Mouse (Mus musculus): Measurements from ENCODE around the gene Tmsb15a. TPM values are rescaled to one million over a fixed set of nuclear protein-coding genes. Genes with fewer than 3 reads are reported as not detected.

Gene Tmsb15a
- polyA plus RNA-seq, 1 experiment from 2014 or later, result not detected

DNA sequence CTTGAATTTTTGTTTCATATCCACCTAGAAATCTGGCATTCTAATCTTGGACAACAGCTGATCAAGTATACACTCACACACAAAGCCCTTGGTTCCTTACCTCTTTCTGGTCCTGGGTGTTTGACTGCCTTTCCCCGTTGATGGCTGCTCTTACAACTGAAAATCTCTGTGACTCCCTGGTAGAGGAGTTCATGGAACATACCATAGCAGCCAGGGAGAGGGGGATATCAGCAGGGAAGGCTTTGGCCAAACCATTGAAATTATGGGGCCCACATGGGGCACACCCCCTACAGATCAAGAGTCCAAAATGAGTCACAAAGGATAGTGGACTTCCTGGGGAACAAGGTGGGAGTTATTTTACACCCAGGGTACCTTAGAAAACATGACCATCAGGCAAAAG lies 31.4 kb downstream of the Tmsb15a start, which contains the start of gene Tcp11x2:
Gene Tcp11x2, minus strand, starts transcription at position 158 of the 400 bp plus-strand sequence.
- H3K4me3 ChIP-seq, result no peak within 1 kb of the TSS
- H3K27me3 ChIP-seq, result no peaks in the 10 kb centered on the region
- H3K9me3 ChIP-seq, result no peaks in the 10 kb centered on the region
- no peak within 1 kb of the TSS for H3K9ac ChIP-seq
- no peaks in the 10 kb centered on the region for H3K4me1 ChIP-seq
- H3K4me2 ChIP-seq (replicated peaks), result no peak within 1 kb of the TSS
- H3K27ac ChIP-seq, result no peak within 1 kb of the TSS
- no peak for ATAC-seq (ENCODE audit: insufficient number of reproducible peaks, insufficient read depth, low FRiP score, low TSS enrichment)
- 85% methylated on average over 1 of the region's 1 CpGs for WGBS
- no peaks in the 10 kb centered on the region for H3K36me3 ChIP-seq

DNA sequence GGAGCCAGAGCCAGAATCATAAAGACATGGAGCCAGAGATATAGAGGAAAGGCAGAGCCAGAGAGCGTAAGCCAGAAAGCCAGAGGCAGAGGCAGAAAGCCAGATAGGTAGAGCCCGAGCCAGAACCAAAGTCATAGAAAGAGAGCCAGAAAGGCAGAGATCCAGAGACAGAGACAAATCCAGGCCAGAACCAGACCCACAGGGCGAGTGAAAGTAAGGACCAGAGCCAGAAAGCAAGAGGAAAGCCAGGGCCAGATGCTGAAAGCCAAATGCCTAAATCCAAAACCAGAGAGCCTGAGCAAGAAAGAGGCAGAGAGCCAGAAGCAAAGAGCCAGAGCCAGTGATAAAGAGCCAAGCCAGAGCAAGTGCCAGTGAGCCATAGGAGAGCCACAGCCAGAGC lies 37.3 kb downstream of the Tmsb15a start:
- Histone ChIP-seq H3K9ac (no peak overlapping the region), H3K27me3 (peaks cover 11% of the 10 kb centered on the region; the same call in 1 of the 2 replicates), H3K4me2 (replicated peaks) (no peak overlapping the region), H3K9me3 (no peaks in the 10 kb centered on the region), H3K27ac (no peak overlapping the region), H3K4me1 (no peaks in the 10 kb centered on the region), H3K36me3 (no peaks in the 10 kb centered on the region), H3K4me3 (no peak overlapping the region)
- 80% methylated on average over 3 of the region's 3 CpGs for WGBS
- ATAC-seq (ENCODE audit: insufficient number of reproducible peaks, insufficient read depth, low FRiP score, low TSS enrichment), result no peak

DNA sequence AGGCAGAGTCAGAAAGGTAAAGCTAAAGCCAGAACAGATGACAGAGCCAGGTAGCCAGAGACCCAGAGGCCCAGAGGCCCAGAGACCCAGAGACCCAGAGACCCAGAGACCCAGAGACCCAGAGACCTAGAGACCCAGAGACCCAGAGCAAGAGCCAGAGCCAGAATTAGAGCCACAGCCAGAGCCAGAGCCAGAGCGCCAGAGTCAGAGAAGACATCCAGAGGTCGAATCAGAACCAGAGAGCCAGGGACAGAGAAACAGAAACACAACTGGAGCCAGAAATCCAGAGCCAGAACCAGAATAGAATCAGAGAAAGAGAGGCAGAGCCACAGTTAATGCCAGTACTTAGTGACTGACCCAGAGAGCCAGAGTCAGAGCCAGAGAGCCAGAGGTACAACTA lies 43.2 kb downstream of the Tmsb15a start:
- ATAC-seq (ENCODE audit: insufficient number of reproducible peaks, insufficient read depth, low FRiP score, low TSS enrichment), result no peak
- WGBS, result 79% methylated on average over 2 of the region's 2 CpGs
- no peak overlapping the region for H3K4me3 ChIP-seq
- H3K36me3 ChIP-seq, result no peaks in the 10 kb centered on the region
- peaks cover 3% of the 10 kb centered on the region; the same call in 1 of the 2 replicates for H3K27me3 ChIP-seq
- no peak overlapping the region for H3K27ac ChIP-seq
- no peak overlapping the region for H3K4me2 ChIP-seq (replicated peaks)
- no peaks in the 10 kb centered on the region for H3K4me1 ChIP-seq
- no peaks in the 10 kb centered on the region for H3K9me3 ChIP-seq
- H3K9ac ChIP-seq, result no peak overlapping the region

Small RNA genes lying within 50 kb of the gene (microRNA-seq; reads per million reads assigned to microRNA genes)
- not detected for gene Mir7646

Other genes starting within 250 kb of the Tmsb15a start
- not detected in 2 replicates for gene AV320801, start 230.7 kb downstream of the Tmsb15a start, polyA plus RNA-seq (2016; fragmentation: Nextera tagmentation; extraction: Ambion mirVana)
- gene Nxf7, start 126.5 kb downstream of the Tmsb15a start, polyA plus RNA-seq (2016; fragmentation: Nextera tagmentation; extraction: Ambion mirVana), result not detected in 2 replicates
- gene Prame, start 97.6 kb downstream of the Tmsb15a start, polyA plus RNA-seq (2016; fragmentation: Nextera tagmentation; extraction: Ambion mirVana), result not detected in 2 replicates
- gene Tcp11x2, start 31.5 kb downstream of the Tmsb15a start, polyA plus RNA-seq (2016; fragmentation: Nextera tagmentation; extraction: Ambion mirVana), result not detected in 2 replicates
- 14.0 and 14.1 TPM in 2 replicates for gene Armcx5, start 17.5 kb upstream of the Tmsb15a start, polyA plus RNA-seq (2016; fragmentation: Nextera tagmentation; extraction: Ambion mirVana)
- 69.9 and 71.6 TPM in 2 replicates for gene Gprasp1, start 17.5 kb upstream of the Tmsb15a start, polyA plus RNA-seq (2016; fragmentation: Nextera tagmentation; extraction: Ambion mirVana)
- gene Bhlhb9, start 72.3 kb upstream of the Tmsb15a start, polyA plus RNA-seq (2016; fragmentation: Nextera tagmentation; extraction: Ambion mirVana), result 74.7 and 74.9 TPM in 2 replicates
- 53.5 and 59.0 TPM in 2 replicates for gene Gprasp2, start 113.8 kb upstream of the Tmsb15a start, polyA plus RNA-seq (2016; fragmentation: Nextera tagmentation; extraction: Ambion mirVana)